Mouse (Mus musculus) erythroblast, embryonic 14.5 days (primary cell): Measurements from ENCODE around the gene Ap1s1. TPM values are rescaled to one million over a fixed set of nuclear protein-coding genes. Genes with fewer than 3 reads are reported as not detected.

Experiments used
- H3K27me3 ChIP-seq: 2 replicates; pipeline ENCODE4 v1.6.1; 2012; ENCODE audit warnings: inconsistent platforms; ENCODE audit not compliant: control insufficient read depth
- H3K36me3 ChIP-seq: 2 replicates; pipeline ENCODE4 v1.6.1; 2012; ENCODE audit warnings: mild to moderate bottlenecking, inconsistent platforms; ENCODE audit not compliant: control insufficient read depth
- H3K4me1 ChIP-seq: 2 replicates; pipeline ENCODE4 v1.6.1; 2012; ENCODE audit warnings: inconsistent platforms; ENCODE audit not compliant: control insufficient read depth
- H3K4me3 ChIP-seq: replicated peaks from 2 replicates; pipeline ENCODE3; 2012; ENCODE audit warnings: moderate library complexity, mild to moderate bottlenecking, inconsistent platforms
- H3K9me3 ChIP-seq: 2 replicates; pipeline ENCODE4 v1.6.1; 2012; ENCODE audit warnings: low read length, inconsistent platforms, mixed read lengths; ENCODE audit not compliant: control insufficient read depth
- GATA1 ChIP-seq: IDR thresholded peaks from 2 replicates; pipeline ENCODE4 v1.6.1; 2012; ENCODE audit warnings: low read length, inconsistent platforms, mixed read lengths
- TAL1 ChIP-seq: IDR thresholded peaks from 3 replicates; pipeline ENCODE4 v1.6.1; 2012; ENCODE audit warnings: low read length, inconsistent platforms, mixed read lengths
- polyA plus RNA-seq: library from polyadenylated mRNA; stranded (reverse); fragments of >175 nt; gene quantifications from 2 replicates; pipeline ENCODE4 v1.2.3, GENCODE M21; 2012

Gene Ap1s1
- polyA plus RNA-seq = 11.7 and 12.6 TPM in 2 replicates

DNA sequence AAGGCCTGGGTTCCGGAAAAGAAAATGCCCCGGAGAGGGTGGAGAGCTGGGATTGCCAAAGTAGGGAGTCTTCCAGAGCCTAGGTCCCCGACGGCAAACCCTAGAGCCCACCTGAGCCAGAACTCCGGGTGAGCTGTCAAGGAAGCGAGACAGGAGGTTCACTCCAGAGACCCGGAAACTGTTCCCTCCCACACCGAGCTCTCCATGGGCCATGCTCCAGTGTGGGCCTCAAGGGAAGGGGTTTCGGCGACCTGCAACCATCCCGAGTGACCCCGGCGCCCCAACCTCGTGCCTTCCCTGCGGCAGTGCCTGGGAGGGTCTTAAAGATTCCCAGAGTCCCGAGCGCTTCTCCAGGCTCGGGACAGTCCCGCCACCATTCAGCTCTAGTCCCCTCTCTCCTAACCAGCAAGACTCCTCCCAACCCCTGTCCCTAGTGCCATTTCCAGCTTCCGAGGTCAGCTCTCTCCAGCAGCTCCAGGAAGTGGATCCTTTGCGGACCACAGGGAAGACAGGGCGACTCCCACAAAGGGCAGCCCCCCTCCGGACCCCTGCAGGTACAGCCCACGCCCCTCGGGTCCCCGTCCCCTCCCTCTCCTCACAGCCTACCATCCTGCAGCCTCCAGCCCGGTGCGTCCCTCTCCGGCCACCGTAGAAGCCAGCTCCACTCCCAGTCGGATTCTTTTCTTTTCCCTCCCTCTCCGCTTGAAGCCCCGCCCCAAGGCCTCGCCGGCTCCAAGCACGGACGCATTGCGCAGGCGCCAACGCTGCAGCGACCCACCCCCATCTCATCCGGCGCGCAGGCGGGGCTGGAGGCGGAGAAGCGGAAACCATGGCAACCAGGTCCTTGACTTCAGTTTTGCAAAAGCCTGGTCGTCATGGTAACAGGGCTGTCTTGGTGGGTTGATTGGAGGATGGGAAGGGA, at the start of gene Ap1s1:
Ap1s1 (minus strand) TSS at position 734 of the 922 bp plus-strand sequence.
- Histone ChIP-seq H3K36me3 (peaks cover 27% of the 10 kb centered on the region), H3K27me3 (peaks cover 29% of the 10 kb centered on the region), H3K4me1 (peaks cover 26% of the 10 kb centered on the region), H3K9me3 (no peaks in the 10 kb centered on the region), H3K4me3 (peak within 1 kb of the TSS; percentile 88)
- TF ChIP-seq GATA1 (no peak), TAL1 (no peak)

- peaks cover 52% of the 10 kb centered on the region for H3K4me1 ChIP-seq
- H3K4me3 ChIP-seq = no peak overlapping the region
- peaks cover 5% of the 10 kb centered on the region for H3K36me3 ChIP-seq
- H3K9me3 ChIP-seq = no peaks in the 10 kb centered on the region
- TF ChIP-seq TAL1 (no peak), GATA1 (no peak)
- no peaks in the 10 kb centered on the region for H3K27me3 ChIP-seq
Measured at GRCm38 (mm10) chr5:137095135-137095534, 49.2 kb upstream of the Ap1s1 start.

- TF ChIP-seq GATA1 = no peak
- TF ChIP-seq TAL1 = no peak
- Histone ChIP-seq H3K9me3 (no peaks in the 10 kb centered on the region), H3K36me3 (0 out of 2 replicates have a peak, but pooled peaks cover 2% of the 10 kb centered on the region), H3K27me3 (no peaks in the 10 kb centered on the region), H3K4me1 (peaks cover 42% of the 10 kb centered on the region), H3K4me3 (no peak overlapping the region)
Measured at GRCm38 (mm10) chr5:137093720-137094119, 47.8 kb upstream of the Ap1s1 start.

DNA sequence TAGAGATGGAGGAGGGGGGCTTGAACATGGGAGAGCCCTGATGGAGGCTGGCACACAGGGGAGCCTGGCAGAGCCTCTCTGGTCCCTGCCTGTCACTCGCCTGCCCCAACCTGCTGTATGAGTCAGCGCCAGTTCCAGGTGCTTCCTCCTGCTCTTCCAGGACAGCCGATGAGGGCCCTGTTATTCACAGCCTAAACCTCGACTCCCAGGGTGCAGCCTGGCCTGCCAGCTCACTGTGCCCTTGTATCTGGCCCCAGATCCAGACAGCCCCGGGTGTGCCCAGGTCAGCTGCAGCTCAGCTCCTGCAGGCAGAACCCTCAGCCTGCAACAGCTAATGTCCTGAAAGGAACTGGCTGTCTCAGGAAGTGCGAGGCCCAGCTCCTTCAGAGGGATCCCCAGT, 45.6 kb upstream of the Ap1s1 start:
- TF ChIP-seq GATA1 (no peak), TAL1 (no peak)
- H3K4me1 ChIP-seq = peaks cover 29% of the 10 kb centered on the region
- H3K4me3 ChIP-seq = no peak overlapping the region
- H3K36me3 ChIP-seq = no peaks in the 10 kb centered on the region; the same call in 1 of the 2 replicates
- H3K27me3 ChIP-seq = no peaks in the 10 kb centered on the region
- peaks cover 8% of the 10 kb centered on the region for H3K9me3 ChIP-seq

- Histone ChIP-seq H3K4me3 (no peak overlapping the region), H3K36me3 (no peaks in the 10 kb centered on the region; the same call in 1 of the 2 replicates), H3K4me1 (peaks cover 34% of the 10 kb centered on the region), H3K9me3 (peaks cover 12% of the 10 kb centered on the region), H3K27me3 (no peaks in the 10 kb centered on the region)
- TF ChIP-seq GATA1 (no peak), TAL1 (no peak)
Measured at GRCm38 (mm10) chr5:137090870-137091269, 44.9 kb upstream of the Ap1s1 start.

- H3K4me3 ChIP-seq = no peak overlapping the region
- H3K4me1 ChIP-seq = peaks cover 48% of the 10 kb centered on the region
- TF ChIP-seq GATA1 (no peak), TAL1 (no peak)
- peaks cover 12% of the 10 kb centered on the region for H3K9me3 ChIP-seq
- no peaks in the 10 kb centered on the region; the same call in 1 of the 2 replicates for H3K36me3 ChIP-seq
- no peaks in the 10 kb centered on the region for H3K27me3 ChIP-seq
Measured at GRCm38 (mm10) chr5:137087410-137087809, 41.5 kb upstream of the Ap1s1 start.

- no peak overlapping the region for H3K4me3 ChIP-seq
- H3K4me1 ChIP-seq = peaks cover 45% of the 10 kb centered on the region
- no peaks in the 10 kb centered on the region for H3K27me3 ChIP-seq
- no peaks in the 10 kb centered on the region; the same call in 1 of the 2 replicates for H3K36me3 ChIP-seq
- H3K9me3 ChIP-seq = peaks cover 12% of the 10 kb centered on the region
- TF ChIP-seq GATA1 (no peak), TAL1 (no peak)
Measured at GRCm38 (mm10) chr5:137085731-137086130, 39.8 kb upstream of the Ap1s1 start.

- Histone ChIP-seq H3K4me3 (no peak overlapping the region), H3K36me3 (no peaks in the 10 kb centered on the region; the same call in 1 of the 2 replicates), H3K4me1 (peaks cover 45% of the 10 kb centered on the region), H3K9me3 (peaks cover 12% of the 10 kb centered on the region), H3K27me3 (no peaks in the 10 kb centered on the region)
- no peak for TF ChIP-seq GATA1
- TF ChIP-seq TAL1 = no peak
Measured at GRCm38 (mm10) chr5:137085021-137085420, 39.1 kb upstream of the Ap1s1 start.

DNA sequence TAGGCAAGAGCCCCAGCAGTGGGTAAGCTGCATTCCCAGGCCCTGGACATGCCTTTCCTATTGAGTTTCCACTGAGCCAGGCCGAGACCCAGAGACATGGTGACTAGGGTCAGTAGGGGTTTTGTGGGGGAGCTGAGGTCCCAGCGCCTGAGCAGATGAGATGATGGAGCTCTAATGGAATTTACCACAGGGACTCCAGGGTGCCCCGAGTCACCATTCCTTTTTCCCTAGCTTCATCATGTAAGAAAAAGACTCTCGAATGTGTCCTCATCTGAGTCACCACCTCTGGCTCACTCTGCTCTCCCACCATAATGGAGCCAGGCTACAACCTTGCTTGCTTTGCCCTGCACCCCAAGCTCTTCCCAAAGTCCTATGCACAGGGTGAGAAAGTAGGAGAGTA, 37.1 kb upstream of the Ap1s1 start:
- Histone ChIP-seq H3K36me3 (no peaks in the 10 kb centered on the region; the same call in 1 of the 2 replicates), H3K4me3 (no peak overlapping the region), H3K4me1 (peaks cover 44% of the 10 kb centered on the region), H3K27me3 (no peaks in the 10 kb centered on the region), H3K9me3 (peaks cover 12% of the 10 kb centered on the region)
- TF ChIP-seq GATA1 (no peak), TAL1 (no peak)

GRCm38 (mm10) chr5:137079849-137080248, 33.9 kb upstream of the Ap1s1 start:
- H3K36me3 ChIP-seq = no peaks in the 10 kb centered on the region
- no peaks in the 10 kb centered on the region for H3K27me3 ChIP-seq
- H3K4me1 ChIP-seq = peaks cover 36% of the 10 kb centered on the region
- no peak for TF ChIP-seq TAL1
- TF ChIP-seq GATA1 = no peak
- H3K9me3 ChIP-seq = no peaks in the 10 kb centered on the region; the same call in 1 of the 2 replicates
- no peak overlapping the region for H3K4me3 ChIP-seq
